Mouse (Mus musculus) cortical plate, adult 2 months (tissue): ENCODE results near the gene Phf3.

Source experiments
- CTCF ChIP-seq: fragments of 200-500 bp; IDR thresholded peaks from 2 replicates; pipeline ENCODE4 v1.5.1; 2011; ENCODE audit warnings: mild to moderate bottlenecking, control low read depth, low read length; ENCODE audit not compliant: insufficient read depth; ENCODE audit errors: extremely low read depth
- POLR2A ChIP-seq: fragments of 200-500 bp; IDR thresholded peaks from 2 replicates; pipeline ENCODE4 v1.6.1; 2011; ENCODE audit warnings: mild to moderate bottlenecking, low read length, control low read depth; ENCODE audit not compliant: insufficient read depth; ENCODE audit errors: extremely low read depth

- TF ChIP-seq POLR2A (no peak), CTCF (no peak)
Observed at GRCm38 (mm10) chr1:30839662-30840061, 34.1 kb downstream of the Phf3 start.
